Mouse (Mus musculus): ENCODE data around the gene Slc15a4. TPM values are rescaled to one million over a fixed set of nuclear protein-coding genes. Genes with fewer than 3 reads are reported as not detected.

The Slc15a4 gene
- polyA plus RNA-seq, 1 experiment: 13.2 TPM

GRCm38 (mm10) chr5:127633666-127634065 lies 969 bp upstream of the Slc15a4 start:
- no peak for TF ChIP-seq GATA1 (IDR thresholded peaks at IDR 0.05; ENCODE audit: low read length)

DNA sequence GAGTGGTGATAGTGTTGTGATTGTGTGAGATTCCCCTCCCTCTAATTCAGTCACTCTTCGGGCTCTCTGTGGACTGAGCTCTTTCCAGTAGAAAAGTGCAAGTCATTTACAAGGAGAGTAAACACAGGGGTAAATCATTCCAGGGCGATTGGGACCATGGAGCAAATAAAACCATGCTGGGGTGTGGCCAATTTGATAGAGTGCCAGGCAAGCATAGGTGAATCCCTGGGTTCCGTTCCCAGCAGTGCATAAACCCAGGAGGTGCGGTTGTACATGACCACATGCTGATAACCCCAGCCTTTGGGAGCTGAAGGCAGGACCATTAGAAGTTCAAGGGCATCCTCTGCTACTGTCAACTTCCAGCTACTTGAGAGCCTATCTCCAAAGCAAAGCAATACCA lies 491 bp upstream of the Slc15a4 start:
- no peak for TF ChIP-seq GATA1 (IDR thresholded peaks at IDR 0.05; ENCODE audit: low read length)

GRCm38 (mm10) chr5:127631671-127632070 lies 1.0 kb downstream of the Slc15a4 start:
- no peak for TF ChIP-seq GATA1 (IDR thresholded peaks at IDR 0.05; ENCODE audit: low read length)

DNA sequence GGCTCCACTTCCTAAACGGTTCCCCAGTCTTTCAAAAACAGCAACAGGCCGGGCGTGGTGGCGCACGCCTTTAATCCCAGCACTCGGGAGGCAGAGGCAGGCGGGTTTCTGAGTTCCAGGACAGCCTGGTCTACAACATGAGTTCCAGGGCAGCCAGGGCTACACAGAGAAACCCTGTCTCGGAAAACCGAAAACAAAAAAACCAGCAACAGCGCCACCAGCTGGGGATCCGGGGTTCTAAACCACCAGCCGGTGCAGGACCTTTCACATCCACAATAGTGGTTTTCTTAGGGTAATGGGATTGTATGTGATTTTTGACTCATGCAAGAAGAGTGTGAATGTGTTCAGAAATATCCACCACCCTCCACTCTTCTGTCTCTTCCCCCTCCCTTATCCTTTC lies 5.5 kb downstream of the Slc15a4 start:
- no peak for TF ChIP-seq GATA1 (IDR thresholded peaks at IDR 0.05; ENCODE audit: low read length)

GRCm38 (mm10) chr5:127624427-127625213 lies 8.1 kb downstream of the Slc15a4 start:
- TF ChIP-seq GATA1 (IDR thresholded peaks at IDR 0.05; ENCODE audit: low read length): no peak

GRCm38 (mm10) chr5:127621108-127621507 lies 11.6 kb downstream of the Slc15a4 start:
- TF ChIP-seq GATA1 (IDR thresholded peaks at IDR 0.05; ENCODE audit: low read length): no peak

- TF ChIP-seq GATA1 (IDR thresholded peaks at IDR 0.05; ENCODE audit: low read length): no peak
These were observed 12.3 kb downstream of the Slc15a4 start for GRCm38 (mm10) chr5:127620371-127620770.

GRCm38 (mm10) chr5:127618834-127619233 lies 13.9 kb downstream of the Slc15a4 start:
- TF ChIP-seq GATA1 (IDR thresholded peaks at IDR 0.05; ENCODE audit: low read length): no peak

DNA sequence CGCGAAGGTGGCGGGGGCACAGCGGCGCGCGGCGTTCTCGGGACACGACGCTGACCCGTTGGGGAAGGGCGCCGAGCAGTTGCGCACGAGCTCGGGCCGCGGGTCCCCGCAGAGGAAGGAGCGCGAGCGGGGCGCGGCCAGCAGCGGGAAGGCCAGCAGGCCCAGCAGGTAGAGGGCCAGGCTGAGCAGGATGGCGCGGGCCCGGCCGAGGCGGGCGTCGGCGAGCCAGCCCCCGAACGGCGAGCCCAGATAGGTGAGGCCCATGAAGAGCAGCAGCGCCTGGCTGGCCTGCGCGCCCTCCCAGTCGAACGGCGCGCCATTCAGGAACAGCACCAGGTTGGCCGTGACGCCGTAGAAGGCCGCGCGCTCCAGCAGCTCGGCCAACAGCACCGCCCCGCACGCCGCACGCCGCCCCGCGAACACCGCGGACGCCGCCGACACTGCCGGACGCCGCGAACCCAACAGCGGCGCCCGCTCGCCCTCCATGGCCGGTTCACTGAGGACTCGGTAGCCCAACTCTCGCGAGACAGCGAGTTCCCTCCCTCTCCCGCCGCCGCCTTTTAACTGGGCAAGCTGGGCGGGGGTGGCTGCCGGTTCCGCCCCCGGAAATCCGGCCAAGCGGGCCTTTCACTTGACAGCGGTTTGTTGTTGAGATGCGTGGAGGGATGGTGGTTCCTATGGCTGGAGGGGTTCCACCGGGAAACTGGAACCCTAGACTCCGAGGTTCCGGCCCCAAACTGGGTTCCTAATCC lies 15.6 kb downstream of the Slc15a4 start:
- TF ChIP-seq GATA1 (IDR thresholded peaks at IDR 0.05; ENCODE audit: low read length): no peak

- TF ChIP-seq GATA1 (IDR thresholded peaks at IDR 0.05; ENCODE audit: low read length): no peak
These were observed 16.5 kb downstream of the Slc15a4 start for GRCm38 (mm10) chr5:127616151-127616550.

DNA sequence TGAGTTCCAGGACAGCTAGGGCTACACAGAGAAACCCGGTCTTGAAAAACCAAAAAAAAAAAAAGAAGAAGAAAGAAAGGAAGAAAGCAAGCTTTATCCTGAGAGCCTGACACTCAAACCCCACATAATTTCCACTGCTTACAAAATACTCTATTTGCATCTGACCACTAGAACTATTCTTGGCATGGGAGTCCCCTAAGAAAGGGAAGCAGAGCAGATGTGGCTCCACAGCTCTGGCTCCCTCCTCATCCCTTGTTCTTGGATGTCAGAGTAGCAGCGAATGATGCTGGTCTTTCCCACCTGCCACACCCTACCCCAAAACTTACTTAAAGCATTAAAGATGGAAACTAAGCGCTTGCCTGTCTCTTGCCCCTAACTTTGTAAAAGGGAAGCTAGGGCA lies 17.2 kb downstream of the Slc15a4 start:
- no peak for TF ChIP-seq GATA1 (IDR thresholded peaks at IDR 0.05; ENCODE audit: low read length)

- no peak for TF ChIP-seq GATA1 (IDR thresholded peaks at IDR 0.05; ENCODE audit: low read length)
These were observed 20.3 kb downstream of the Slc15a4 start for GRCm38 (mm10) chr5:127612397-127612796.

DNA sequence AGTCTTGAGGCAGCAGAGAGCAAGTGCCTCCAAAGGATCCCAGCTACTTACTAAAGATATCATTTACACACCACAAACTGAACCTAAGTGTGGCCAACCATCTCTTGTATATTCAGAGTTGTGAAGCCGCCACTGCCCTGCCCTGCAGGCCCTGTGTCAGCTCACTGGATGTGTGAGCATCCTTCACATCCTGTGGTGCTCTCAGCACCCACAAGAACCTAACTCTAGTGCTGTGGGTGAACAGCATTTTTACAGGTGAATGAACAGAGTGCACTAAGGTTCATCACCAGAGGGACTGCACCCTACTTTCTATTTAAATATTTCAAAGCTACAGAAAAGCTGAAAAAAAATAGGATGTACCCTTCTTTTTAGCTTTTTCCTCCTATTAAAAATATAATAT lies 20.8 kb downstream of the Slc15a4 start:
- no peak for TF ChIP-seq GATA1 (IDR thresholded peaks at IDR 0.05; ENCODE audit: low read length)

- no peak for TF ChIP-seq GATA1 (IDR thresholded peaks at IDR 0.05; ENCODE audit: low read length)
These were observed 21.7 kb downstream of the Slc15a4 start for GRCm38 (mm10) chr5:127610787-127611509.

GRCm38 (mm10) chr5:127609191-127609714 lies 23.4 kb downstream of the Slc15a4 start:
- no peak for TF ChIP-seq GATA1 (IDR thresholded peaks at IDR 0.05; ENCODE audit: low read length)

DNA sequence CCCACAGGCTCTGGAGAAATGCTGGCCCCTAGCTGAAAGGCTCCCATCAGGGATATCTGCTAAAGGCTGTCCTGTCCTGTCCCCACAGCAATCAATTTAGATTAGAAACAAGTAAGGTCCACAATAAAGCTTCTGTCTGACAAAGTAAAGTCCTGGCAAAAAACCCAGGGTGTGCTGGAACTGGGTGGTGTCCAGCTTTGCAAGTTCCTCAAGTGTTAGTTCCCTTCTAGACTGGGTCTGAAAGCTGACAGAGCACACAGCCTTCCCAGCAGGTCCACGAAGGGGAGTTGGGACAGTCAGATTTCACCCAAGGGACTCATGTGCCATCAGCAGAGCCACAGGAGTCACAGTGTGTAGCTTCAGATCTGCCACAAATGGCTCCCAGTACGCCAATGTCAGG lies 25.2 kb downstream of the Slc15a4 start:
- TF ChIP-seq GATA1 (IDR thresholded peaks at IDR 0.05; ENCODE audit: low read length): no peak
